Mouse (Mus musculus): ENCODE measurements around the gene Metap2.
"Not testable (repeated sequence)": the region's sequence is repeated elsewhere in the genome, so short reads cannot be mapped to it uniquely, and the experiment has no call there.

The Metap2 gene

DNA sequence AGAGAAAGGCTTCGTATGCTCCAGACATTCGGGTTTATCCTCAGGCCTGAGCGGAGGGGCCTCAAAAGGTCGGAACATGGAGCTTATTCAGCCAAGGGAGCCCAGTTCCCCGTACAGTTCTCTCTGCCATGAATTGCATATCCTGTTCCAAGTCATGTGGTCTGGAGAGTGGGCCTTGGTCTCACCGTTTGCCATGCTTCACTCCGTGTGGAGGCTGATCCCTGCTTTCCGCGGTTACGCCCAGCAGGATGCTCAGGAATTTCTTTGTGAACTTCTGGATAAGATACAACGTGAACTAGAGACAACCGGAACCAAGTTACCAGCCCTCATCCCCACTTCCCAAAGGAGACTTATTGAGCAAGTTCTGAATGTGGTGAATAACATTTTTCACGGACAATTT lies 50.2 kb downstream of the Metap2 start:
- DNase-seq (ENCODE audit: low spot score in 2 of 2) = no peak

DNA sequence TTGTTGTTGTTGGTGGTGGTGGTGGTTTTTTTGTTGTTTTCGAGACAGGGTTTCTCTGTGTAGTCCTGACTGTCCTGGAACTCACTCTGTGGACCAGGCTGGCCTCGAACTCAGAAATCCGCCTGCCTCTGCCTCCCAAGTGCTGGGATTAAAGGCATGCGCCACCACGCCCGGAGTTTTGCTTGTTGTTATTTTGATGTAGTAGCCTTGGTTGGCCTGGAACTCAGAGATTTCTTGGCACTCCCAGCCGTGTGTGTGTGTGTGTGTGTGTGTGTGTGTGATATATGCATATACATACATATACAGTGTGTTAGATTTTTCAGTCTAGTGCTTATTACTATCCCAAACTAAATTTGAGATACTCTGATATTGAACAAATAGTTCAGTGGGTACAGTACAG lies 61.8 kb downstream of the Metap2 start:
- not testable (repeated sequence) for DNase-seq (ENCODE audit: low spot score in 2 of 2)

DNA sequence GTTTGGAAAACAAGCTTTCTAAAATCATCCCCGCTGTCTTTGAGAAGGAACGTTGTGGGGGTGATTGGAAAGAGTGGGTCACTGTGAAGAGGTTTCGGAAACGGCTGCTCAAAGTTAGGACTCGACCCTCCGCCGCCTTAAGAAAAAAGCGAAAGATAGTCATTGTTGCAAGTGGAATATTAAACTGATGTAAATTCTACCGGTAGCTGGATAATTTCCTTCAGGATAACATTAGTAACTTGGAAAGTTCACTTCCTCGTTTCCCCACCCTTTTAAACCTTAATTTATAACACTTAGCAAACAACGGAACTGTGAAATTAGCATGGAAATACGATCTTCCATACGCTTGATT lies 62.5 kb downstream of the Metap2 start:
- no peak for DNase-seq (ENCODE audit: low spot score in 2 of 2)

DNA sequence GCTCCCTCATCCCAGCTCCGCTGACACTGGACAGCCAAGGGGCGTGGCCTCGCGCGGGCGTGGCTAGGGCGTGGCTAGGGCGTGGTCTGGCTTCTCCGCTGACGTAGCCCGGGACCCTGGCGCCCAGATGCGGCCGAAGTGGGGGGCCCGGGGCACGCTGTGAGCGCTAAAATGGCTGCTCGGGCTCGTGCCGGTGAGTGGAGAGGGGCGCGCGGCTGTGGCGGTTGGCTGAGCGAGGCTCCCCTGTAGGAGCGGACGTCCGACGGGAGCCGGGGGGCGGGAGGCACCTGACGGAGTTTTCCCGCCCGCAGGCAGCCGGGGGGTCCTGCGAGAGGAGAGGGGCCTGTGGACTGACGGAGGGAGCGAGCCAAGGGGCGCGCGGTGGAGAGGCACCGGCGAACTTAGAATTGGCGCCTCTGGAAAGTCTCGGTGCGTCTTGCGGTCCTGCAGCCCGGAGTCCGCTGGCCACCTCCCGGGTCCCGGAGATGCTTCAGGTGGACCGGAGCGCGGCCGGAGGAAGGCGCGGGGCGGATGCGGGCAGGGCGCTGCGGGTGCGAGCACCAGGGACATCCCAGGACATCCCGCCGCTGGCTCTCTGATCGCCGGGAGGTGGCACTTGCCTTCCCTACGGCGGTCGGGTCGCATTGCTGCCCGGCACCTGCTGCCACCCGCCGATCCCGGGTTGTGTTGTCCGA lies 63.0 kb downstream of the Metap2 start:
- no peak for DNase-seq (ENCODE audit: low spot score in 2 of 2)

DNA sequence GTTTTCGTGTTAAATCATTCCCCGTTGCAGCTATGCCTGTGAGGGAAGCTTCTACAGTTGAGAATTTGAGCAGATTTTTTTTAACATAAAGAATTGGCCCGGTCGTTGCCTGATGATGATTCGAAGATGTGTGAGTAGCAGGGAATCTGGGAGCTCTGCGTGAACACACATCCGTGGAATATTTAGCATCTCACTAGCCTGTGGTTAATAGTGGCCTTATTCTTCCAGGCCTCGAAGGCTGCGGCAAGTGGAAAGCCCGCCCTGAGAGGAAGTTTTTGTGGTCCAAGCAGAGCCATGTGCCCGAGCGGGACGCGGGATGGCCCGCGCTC lies 63.6 kb downstream of the Metap2 start:
- DNase-seq (ENCODE audit: low spot score in 2 of 2) = no peak

DNA sequence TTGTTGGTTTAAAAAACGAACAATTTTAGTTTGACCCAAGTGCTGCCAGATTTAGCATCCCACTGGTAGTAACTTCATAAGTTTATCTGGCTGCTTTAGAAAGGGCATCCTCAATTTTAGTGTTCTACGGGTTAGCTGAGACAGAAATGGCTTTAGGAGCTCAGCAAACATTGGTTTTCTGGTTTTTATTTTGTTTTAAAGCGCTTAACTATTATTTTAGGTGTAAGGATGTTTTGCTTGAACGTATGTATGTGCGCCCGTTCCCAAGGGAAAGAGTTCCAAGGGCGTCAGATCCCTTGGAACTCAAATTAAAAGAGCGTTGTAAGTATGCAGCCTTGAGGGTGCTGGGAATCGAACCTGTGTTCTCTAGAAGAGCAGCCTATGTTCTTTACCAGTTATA lies 64.1 kb downstream of the Metap2 start:
- no peak for DNase-seq (ENCODE audit: low spot score in 2 of 2)

DNA sequence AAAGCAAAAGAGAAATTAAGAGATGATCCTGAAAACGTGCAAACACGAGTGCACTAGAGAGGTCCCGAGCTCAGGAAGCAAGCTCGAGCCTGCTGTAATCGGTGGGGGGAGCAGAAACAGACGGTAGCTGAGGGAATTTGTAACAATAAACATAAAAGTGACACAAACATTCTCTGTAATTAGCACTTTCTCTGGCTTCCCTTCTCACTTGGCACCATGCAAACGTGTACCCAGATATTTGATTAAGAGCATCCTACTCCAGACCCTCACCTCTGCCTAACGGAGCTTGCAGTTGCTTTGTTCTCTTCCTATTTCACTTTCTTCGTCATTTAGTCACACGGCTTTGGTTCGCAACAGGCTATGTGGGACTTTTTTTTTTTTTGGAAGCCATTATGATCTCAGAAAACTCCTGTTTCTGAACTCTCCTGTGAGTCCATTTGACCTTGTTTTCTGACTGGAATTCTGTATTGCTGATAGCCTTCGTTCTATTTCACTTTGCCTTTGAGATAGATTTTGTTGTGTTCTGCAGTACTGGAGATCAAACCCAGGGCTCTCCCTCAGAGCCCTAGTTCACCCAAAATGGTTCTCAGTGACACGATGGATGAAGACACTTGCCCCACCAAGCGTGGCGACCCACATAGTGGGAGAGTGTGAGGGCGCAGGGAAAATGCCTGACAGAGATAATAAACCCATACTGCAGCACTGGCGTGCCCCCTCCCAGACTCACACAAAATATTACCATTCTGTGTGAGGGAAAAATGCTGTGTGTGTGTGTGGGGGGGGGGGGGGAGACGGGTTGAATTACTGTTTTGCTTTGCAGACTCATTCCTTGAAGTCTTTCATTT lies 64.9 kb downstream of the Metap2 start:
- DNase-seq (ENCODE audit: low spot score in 2 of 2) = no peak

DNA sequence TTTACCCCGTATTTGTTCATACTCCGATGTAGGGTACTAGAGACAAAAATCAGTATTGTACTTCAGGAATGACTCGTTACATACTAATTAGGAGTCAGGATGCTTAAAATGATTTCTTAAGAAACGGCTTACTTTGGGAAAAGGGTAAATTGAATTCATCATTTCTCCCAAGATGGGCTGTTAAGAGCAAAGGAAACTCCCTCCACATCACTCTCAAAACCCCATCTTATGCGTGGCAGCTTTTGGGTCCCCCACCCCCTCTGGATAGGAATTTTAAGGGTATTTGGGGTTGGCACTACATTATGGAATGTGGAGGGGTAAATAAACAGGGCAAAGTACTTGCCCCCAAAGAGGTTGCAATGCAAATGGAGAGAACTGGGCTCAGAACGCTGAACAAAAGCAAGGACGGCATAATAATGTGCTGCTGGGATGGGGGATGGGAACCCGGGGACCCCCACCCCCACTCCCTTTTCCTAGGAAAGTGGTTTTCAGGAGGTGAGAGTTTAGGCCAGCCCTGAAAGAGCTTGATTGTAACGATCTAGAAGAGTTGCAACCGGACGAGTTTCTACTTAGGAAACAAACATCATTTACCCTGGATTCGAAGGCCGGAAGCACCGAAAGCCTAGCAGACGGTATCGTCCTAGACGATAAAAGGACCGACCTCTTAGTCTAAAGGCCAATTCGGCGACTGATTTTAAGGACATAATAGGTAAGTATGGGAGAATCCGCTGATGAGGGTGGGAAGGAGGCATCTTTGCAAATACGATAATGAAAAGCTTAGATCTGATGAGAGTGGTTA lies 65.8 kb downstream of the Metap2 start, which contains the start of gene Usp44:
Usp44 (plus strand) TSS at position 625 of the 799 bp plus-strand sequence.
- no peak for DNase-seq (ENCODE audit: low spot score in 2 of 2)

DNA sequence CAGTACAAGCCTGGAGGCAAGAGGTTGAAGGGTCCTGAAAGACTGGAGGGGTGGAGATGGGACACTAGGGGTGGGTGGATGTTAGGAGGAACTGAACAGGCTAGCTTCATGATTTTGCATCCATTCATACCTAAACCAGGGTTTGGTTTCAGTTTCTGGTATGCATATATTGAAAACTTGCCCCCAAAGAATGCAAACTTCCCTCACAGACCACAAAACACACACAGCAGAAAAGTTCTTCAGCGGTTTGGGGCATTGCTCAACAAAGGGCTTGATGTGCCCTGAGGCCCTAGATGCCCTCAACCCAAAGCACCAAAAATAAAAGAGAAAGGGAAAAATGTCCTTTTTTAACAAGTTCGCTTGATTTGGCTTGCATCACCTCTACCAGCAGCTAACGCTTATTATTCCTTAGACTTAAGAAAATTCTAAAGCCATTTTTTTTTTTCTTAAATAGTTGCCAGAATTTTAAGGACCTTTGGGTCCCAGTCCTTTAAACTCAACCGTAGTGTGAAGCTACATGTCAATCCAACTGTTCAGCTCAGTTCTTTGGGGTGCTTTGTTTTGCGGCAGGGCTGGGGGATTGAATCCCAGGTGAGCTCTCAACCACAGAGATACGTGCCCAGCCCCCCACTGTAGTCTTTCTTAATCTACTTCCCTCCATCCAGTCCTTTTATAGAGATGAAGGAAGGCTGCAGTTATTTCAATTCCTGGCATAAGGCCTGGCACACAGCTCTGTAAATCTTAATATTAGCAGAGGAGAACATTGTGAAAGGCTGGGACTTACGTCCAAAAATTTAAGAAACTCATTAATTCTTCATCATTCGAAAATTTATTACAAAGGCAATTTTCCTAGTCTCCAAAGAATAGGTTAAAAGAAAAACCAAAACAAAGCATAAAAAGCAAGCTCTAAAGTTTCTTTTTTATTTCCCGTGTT lies 66.7 kb downstream of the Metap2 start:
- no peak for DNase-seq (ENCODE audit: low spot score in 2 of 2)

DNA sequence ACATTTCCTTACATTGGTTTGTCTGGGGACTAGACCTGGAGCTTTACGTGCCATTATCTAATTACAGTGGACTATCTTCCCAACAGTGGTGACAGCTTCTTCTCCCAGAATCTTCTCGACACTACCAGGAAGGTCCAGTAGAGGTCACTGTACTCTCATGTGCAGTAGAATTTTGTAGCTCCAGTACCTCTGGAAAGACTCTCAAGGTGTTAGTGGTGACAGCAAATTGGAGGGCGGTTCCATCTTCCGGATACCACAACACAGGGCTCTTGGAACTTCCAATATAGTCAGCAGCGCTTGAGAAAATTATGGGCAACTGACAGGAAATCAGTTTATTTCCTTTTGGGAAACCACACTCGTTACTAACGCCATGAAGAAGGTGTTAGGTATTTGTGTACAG lies 78.2 kb downstream of the Metap2 start:
- DNase-seq (ENCODE audit: low spot score in 2 of 2) = peak; percentile 80 to 90

DNA sequence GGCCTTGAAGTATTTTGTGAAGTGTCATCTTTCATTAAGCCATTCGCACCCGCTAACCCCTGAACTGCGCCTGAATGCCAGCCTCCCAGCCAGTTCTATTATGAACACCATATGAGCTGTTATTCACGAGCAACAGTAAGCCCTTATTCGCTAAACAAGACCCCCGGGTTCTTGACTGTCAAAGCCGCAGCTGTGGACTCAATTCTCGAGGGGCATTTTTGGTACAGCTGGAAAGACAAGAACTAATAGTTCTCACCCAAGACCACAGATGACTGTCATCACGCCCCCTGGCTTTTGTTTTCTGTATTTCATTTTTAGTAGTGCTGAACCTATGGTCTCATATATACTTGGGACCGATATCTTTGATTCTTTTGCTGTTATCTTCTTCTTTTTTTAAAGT lies 83.1 kb downstream of the Metap2 start:
- no peak for DNase-seq (ENCODE audit: low spot score in 2 of 2)

DNA sequence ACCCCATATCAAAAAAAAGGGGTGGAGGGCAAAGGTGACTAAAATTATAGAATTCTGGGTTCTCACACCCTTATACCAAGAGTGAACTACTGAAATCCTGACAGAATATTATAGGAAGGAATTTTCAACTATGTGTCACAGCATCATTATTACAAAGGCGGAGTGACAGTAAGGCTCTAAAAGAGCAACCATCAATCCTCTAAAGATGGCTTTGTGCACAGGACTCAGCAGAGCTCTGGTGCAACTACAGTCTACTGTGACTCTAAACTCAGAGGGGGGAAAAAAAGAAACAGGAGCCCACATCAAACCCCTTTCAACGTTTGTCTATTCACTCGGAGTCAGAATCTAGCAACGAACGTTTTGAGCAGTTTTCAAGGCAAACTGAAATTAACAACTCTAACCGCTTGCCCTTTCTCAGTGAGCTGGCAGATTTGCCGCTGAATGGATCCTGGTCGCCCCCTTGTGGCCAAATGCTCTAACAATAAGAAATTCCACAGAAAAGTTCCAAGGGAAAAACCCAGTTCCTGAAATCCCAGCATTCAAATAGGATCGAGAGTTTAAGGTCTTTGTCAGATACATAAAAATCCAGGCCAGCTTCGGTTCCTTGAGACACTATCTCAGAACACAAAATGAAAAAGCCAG lies 84.0 kb downstream of the Metap2 start:
- DNase-seq (ENCODE audit: low spot score in 2 of 2) = peak; percentile 85 to 93

DNA sequence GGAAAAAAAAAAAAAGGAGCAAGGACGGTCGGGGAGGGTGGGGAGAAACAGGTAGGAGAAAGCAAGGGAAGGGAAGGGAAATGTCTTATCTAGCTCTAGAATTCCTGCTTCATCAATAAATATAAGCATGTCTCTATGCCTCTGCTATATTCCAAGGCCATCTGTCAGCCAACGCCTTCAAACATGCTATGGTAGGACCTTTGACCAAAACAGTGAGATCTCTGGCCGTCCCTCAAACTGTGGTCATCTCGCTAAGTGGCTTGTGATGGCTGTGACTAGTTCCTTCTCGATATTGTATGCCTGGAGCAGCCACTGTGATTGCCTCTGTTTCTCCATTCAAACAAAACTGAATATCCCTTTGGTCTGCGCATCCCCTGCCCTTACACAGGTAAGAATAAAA lies 84.8 kb downstream of the Metap2 start:
- DNase-seq (ENCODE audit: low spot score in 2 of 2) = no peak

DNA sequence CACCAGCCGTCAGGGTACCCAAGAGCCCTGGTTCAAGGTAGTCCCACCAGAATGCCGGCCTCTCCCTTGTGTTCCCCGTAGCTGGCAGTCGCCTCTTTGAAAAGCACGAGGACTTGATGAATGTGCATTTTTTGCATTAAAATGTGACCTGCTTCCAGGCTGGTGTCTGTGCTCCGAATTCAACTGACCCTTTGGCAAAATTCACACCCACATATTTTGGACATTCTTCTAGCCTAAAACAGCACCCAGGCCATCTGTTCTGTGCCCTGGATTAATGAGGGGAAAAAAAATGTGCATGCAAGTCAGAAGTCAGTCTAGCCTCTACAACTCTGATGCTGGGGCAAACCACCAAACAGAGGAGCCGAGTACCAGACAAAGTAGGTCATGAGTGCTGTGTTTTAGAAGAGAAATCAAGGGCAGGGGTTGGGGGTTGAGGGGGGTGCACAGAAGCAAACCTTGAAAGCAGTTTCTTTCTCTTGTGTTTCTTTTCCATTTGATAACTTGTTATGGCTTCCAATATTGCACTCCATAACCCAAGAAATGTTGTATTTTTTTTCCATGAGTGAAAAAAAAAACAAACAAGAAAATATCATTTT lies 86.2 kb downstream of the Metap2 start:
- no peak for DNase-seq (ENCODE audit: low spot score in 2 of 2)

DNA sequence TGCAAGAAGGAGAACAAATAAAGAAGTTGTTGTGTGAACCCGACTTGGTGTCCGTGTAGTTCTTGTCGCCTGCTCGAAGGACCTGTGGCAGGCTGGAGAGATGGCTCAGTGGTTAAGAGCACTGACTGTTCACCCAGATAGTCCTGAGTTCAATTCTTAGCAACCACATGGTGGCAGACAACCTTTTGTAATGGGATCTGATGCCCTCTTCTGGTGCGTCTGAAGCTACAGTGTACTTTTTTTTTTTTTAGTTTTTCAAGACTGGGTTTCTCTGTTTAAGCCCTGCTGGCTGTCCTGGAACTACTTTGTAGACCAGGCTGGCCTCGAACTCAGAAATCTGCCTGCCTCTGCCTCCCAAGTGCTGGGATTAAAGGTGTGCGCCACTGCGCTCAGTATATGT lies 87.5 kb downstream of the Metap2 start:
- not testable (repeated sequence) for DNase-seq (ENCODE audit: low spot score in 2 of 2)
